Comparison of ENCODE assay signal across 15 mouse cellular contexts in the genomic region with DNA sequence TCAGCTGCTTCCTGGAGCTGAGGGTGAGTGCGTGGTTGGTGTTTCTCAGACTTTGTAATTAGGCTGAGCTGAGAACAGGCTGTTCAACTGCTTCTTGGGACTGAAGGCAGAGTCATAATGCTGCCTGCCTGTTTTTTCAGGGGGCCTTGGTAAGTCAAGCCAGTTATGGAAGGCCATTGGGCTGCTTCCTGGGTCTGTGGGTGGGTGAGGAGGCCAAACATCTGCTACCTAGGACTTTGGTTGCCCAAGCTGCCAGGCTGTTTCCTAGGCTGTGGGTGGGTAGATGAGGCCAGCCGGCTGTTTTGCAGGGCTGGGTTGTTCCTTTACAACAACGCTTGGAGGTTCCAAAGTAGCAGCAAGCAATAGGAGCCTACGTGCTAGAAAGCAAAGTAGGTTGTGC. TPM values are rescaled to one million over a fixed set of nuclear protein-coding genes. Genes with fewer than 3 reads are reported as not detected.
A peak's percentile ranks its signal among the peaks of the same experiment; 100 is the strongest.
DNase-seq lines count a peak whose midpoint lies in the region; ATAC-seq and TF ChIP-seq lines count a peak whose summit lies in the region.
"Had no signal": no experiment of that assay in that cellular context is flagged by ENCODE, and none has a peak within 500 bp of the region (broad histone marks: within the 10 kb centered on the region; RNA-seq: fewer than 3 reads in every experiment).

No protein-coding gene starts in this region.

- intact Hi-C loops in left cerebral cortex, adult 2 months (cut with DNase I): loop anchor here (1.0 to 2.0 kb wide), 3 partner anchors 29 to 108 kb away; no protein-coding TSS in a partner anchor

- peak; percentile 29 to 49; a peak in 2 of 4 replicates for ATAC-seq in hematopoietic stem cell, adult 5-6 weeks (replicated peaks in 1 of 2; ENCODE audit: insufficient read depth in 1 of 2, low FRiP score in 2 of 2, low TSS enrichment in 1 of 2, low read depth in 1 of 2, poor library complexity in 2 of 2, severe bottlenecking in 2 of 2)
- ATAC-seq: forebrain, embryonic 14.5 days had no signal

- H3K4me3 ChIP-seq in left cerebral cortex, adult 2 months: no peak overlapping the region
- H3K4me3 ChIP-seq: embryonic facial prominence, embryonic 12.5 days; liver, embryonic 15.5 days had no signal

- H3K27ac ChIP-seq in left cerebral cortex, adult 2 months: peak overlapping the region; percentile 81
- H3K27ac ChIP-seq: embryonic facial prominence, embryonic 12.5 days; liver, embryonic 15.5 days had no signal

- peak; percentile 28 to 38 for DNase-seq in cerebellum, postnatal 10 days
- DNase-seq in cerebellum, postnatal 14 days: no peak
- peak; percentile 60 to 80 for DNase-seq in left cerebral cortex, adult 2 months (ENCODE audit: extremely low spot score in 1 of 2, low spot score in 2 of 2)
- DNase-seq in right cerebral cortex, postnatal 36 days (ENCODE audit: low spot score in 2 of 2): peak; percentile 80 to 93
- no peak for DNase-seq in gastrocnemius, adult 8-10 months (ENCODE audit: low spot score in 2 of 2)
- DNase-seq in yolk sac, embryonic 10.5 days (ENCODE audit: low spot score): no peak
- no peak for DNase-seq in lung, postnatal 36 days
- DNase-seq: adrenal gland, postnatal 36 days; cerebellum, adult 18-20 months; heart, adult 18-20 months; kidney, adult 18-20 months had no signal

- no peak for TF ChIP-seq CTCF in left cerebral cortex, adult 2 months (IDR thresholded peaks at IDR 0.05)

RNA-seq across cellular contexts. Expression of a gene that starts 26.9 kb away (rescaled TPM):
- total RNA-seq in hematopoietic stem cell, adult 5-6 weeks (2017): 2.5 and 3.1 TPM in 2 replicates
- 10 to 100 TPM; 25.8 to 27.2 TPM for total RNA-seq in left cerebral cortex, adult 2 months (2021)
- 10 to 100 TPM; 15.1 to 22.3 (median 19.5) TPM for total RNA-seq in gastrocnemius, adult 8-10 months (2022)

RNA-seq across cellular contexts. Expression of a gene that starts 32.4 kb away (rescaled TPM):
- 302 and 467 TPM in 2 replicates for total RNA-seq in hematopoietic stem cell, adult 5-6 weeks (2017)
- 100 to 1,000 TPM; 234 to 245 TPM for total RNA-seq in left cerebral cortex, adult 2 months (2021)
- 100 to 1,000 TPM; 154 to 257 (median 186) TPM for total RNA-seq in gastrocnemius, adult 8-10 months (2022)

RNA-seq across cellular contexts. Expression of a gene that starts 46.4 kb away (rescaled TPM):
- total RNA-seq in hematopoietic stem cell, adult 5-6 weeks (2017): 94.8 and 117 TPM in 2 replicates
- 100 to 1,000 TPM; 122 to 126 TPM for total RNA-seq in left cerebral cortex, adult 2 months (2021)
- total RNA-seq in gastrocnemius, adult 8-10 months (2022): 10 to 100 TPM; 13.2 to 20.5 (median 17.6) TPM

Comparison
In these comparisons a context has a peak if more than half of its experiments do, and no peak if none do; other contexts are left out.
1. DNase-seq: peak in cerebellum, postnatal 10 days (2 of 2), left cerebral cortex, adult 2 months (2 of 2) and right cerebral cortex, postnatal 36 days (2 of 2); none in cerebellum, postnatal 14 days (0 of 2), gastrocnemius, adult 8-10 months (0 of 2), yolk sac, embryonic 10.5 days (single experiment) and lung, postnatal 36 days (single experiment).